In the genomic region with DNA sequence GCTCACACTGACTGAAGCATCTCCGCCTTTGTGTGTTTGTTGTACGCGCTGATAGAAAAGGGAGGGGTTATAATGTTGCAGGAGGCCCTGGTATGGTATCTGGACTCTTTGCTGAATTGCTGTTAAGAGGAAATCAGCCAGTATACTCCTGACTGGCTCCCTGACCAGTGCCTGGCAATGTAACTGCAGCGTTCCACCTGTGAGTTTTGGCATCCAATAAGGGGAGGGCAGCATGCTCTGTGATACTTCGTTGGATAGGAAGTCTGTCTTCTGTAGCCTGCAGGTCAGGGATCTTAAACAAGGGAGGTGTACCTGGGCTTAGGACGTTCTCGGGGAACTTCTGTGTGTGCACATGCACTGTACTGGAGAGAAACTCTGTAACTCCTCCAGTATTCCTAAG, we compare ENCODE assay signal across 16 mouse cellular contexts. TPM values are rescaled to one million over a fixed set of nuclear protein-coding genes. Genes with fewer than 3 reads are reported as not detected.
"Had no signal": no experiment of that assay in that cellular context is flagged by ENCODE, and none has a peak within 500 bp of the region (broad histone marks: within the 10 kb centered on the region; RNA-seq: fewer than 3 reads in every experiment).

No protein-coding gene starts in this region.

- H3K4me2 ChIP-seq: limb, embryonic 13.5 days; liver, embryonic 12.5 days; lung, embryonic 14.5 days; midbrain, embryonic 15.5 days; neural tube, embryonic 13.5 days had no signal

- H3K4me3 ChIP-seq: layer of hippocampus, adult 2 months; limb, embryonic 13.5 days; liver, embryonic 12.5 days; midbrain, embryonic 10.5 days; midbrain, embryonic 15.5 days; neural tube, embryonic 13.5 days had no signal

- H3K9me3 ChIP-seq: limb, embryonic 13.5 days; liver, embryonic 12.5 days; midbrain, embryonic 10.5 days; midbrain, embryonic 15.5 days; neural tube, embryonic 13.5 days had no signal

- H3K9ac ChIP-seq: limb, embryonic 13.5 days; liver, embryonic 12.5 days; lung, embryonic 14.5 days; midbrain, embryonic 15.5 days; neural tube, embryonic 13.5 days had no signal

- H3K27ac ChIP-seq: kidney, postnatal 0 days; layer of hippocampus, adult 2 months; limb, embryonic 13.5 days; liver, embryonic 12.5 days; midbrain, embryonic 10.5 days; midbrain, embryonic 15.5 days; neural tube, embryonic 13.5 days had no signal

- DNase-seq: kidney, postnatal 4 days; left cerebral cortex, postnatal 4 days; lung, embryonic 14.5 days; lung, postnatal 10 days; lung, postnatal 4 days; thymus, adult 18-20 months; thymus, postnatal 14 days had no signal

- H3K27me3 ChIP-seq: limb, embryonic 13.5 days; midbrain, embryonic 15.5 days; neural tube, embryonic 13.5 days had no signal

- H3K36me3 ChIP-seq: limb, embryonic 13.5 days; liver, embryonic 12.5 days; midbrain, embryonic 10.5 days; midbrain, embryonic 15.5 days; neural tube, embryonic 13.5 days had no signal

- ATAC-seq: liver, embryonic 12.5 days; midbrain, embryonic 15.5 days had no signal

RNA-seq across cellular contexts. Expression of a gene that starts 36.3 kb away (rescaled TPM):
- polyA plus RNA-seq: kidney, postnatal 0 days; liver, embryonic 12.5 days; liver, embryonic 16.5 days; lung, embryonic 14.5 days; neural tube, embryonic 13.5 days; stomach, embryonic 14.5 days had no signal
